Mouse (Mus musculus) stomach, postnatal 0 days (tissue): ENCODE results near the gene Actr1a.

Experiments used
- CTCF ChIP-seq: IDR thresholded peaks from 2 replicates; pipeline ENCODE4 v1.5.1; 2016; ENCODE audit warnings: antibody characterized with exemption, low read depth, mild to moderate bottlenecking, moderate library complexity
- EP300 ChIP-seq: optimal IDR thresholded peaks from 2 replicates; pipeline ENCODE3; 2016; ENCODE audit warnings: antibody characterized with exemption

- no peak for TF ChIP-seq EP300
- no peak for TF ChIP-seq CTCF
Observed at GRCm38 (mm10) chr19:46418051-46418450, 22.5 kb upstream of the Actr1a start.
